Mouse (Mus musculus): ENCODE results near the gene Klk14. TPM values are rescaled to one million over a fixed set of nuclear protein-coding genes. Genes with fewer than 3 reads are reported as not detected.
"Not testable (repeated sequence)": the region's sequence is repeated elsewhere in the genome, so short reads cannot be mapped to it uniquely, and the experiment has no call there.

Gene Klk14
- polyA plus RNA-seq, 1 experiment from 2014 or later, result not detected

DNA sequence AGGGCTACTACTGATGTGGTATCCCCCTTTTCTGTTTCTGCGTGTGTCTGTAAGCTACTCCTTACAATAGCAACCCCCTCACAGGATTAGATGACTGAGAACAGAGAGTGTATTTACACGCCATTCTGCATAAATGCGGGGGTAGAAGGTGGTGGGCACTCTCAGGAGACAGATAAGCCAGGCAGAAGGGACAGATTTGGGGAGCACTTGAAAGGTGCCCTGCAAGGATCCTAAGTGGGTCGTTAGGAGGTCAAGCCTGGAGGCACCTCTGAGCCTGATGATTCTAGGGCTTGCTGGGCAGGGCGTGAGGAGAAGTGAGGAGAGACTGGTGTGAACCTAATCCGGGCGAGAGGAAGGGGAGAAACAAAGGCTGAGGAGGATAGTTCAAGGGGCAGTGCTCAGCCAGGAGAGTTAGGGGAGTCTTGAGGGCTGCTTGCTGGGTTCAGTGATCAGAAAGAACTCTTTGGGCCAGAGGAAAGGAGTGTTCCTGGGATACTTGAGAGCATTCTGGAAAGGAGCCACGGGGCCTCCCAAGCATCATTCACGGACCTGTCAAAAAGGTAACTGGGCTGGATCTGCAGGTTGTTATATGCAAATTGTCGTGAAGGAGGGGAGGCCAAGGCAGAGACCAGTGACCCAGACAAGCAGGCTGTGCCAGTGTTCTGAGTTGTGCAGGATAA is 17.5 kb upstream of the Klk14 start:
- Histone ChIP-seq H3K27me3 (no peaks in the 10 kb centered on the region), H3K4me1 (replicated peaks) (peaks cover 8% of the 10 kb centered on the region), H3K4me2 (peak overlapping the region; percentile 79), H3K9ac (peak overlapping the region; percentile 58), H3K9me3 (no peaks in the 10 kb centered on the region), H3K27ac (replicated peaks) (peak overlapping the region; percentile 66), H3K36me3 (peaks cover 30% of the 10 kb centered on the region), H3K4me3 (peak overlapping the region; percentile 55)
- WGBS, result 18% methylated on average over 10 of the region's 10 CpGs
- peak; percentile 20 for ATAC-seq (ENCODE audit: low FRiP score, low read depth)

DNA sequence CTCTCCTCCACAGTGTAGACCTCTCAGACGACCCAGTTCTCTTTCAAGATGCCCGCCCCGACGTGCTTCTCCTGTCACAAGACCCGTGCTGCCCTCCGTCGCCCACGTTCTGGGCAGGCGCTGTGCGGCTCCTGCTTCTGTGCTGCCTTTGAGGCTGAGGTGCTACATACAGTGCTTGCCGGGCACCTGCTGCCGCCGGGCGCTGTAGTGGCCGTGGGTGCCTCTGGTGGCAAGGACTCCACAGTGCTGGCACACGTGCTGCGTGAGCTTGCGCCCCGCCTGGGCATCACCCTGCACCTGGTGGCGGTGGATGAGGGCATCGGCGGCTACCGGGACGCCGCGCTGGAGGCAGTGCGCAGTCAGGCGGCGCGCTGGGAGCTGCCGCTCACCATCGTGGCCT is 15.1 kb upstream of the Klk14 start:
- no peak overlapping the region for H3K4me2 ChIP-seq
- H3K9me3 ChIP-seq, result no peaks in the 10 kb centered on the region
- H3K9ac ChIP-seq, result no peak overlapping the region
- no peak overlapping the region for H3K27ac ChIP-seq (replicated peaks)
- WGBS, result 92% methylated on average over 32 of the region's 32 CpGs
- ATAC-seq (ENCODE audit: low FRiP score, low read depth), result no peak
- H3K36me3 ChIP-seq, result peaks cover 34% of the 10 kb centered on the region
- no peaks in the 10 kb centered on the region for H3K27me3 ChIP-seq
- no peak overlapping the region for H3K4me3 ChIP-seq
- H3K4me1 ChIP-seq (replicated peaks), result peaks cover 8% of the 10 kb centered on the region

DNA sequence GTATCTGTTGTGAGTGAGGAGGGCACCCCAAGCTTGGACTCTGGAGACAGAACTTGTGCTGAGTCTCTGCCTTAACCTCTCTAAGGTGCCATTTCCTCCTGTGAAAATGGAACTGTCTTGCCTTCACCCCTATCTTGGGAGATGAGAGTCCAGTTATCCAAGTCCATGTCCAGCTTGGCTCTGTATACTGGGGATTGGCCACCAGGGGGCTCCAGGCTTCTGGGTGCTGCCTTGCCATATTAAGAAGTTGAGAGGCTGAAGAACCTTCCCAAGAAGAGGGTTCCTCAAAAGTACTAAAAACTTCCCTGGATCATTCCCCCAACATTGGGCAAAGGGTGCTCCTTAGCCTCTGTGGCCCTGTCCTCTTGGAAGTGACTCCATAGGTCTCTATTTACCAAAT is 11.7 kb upstream of the Klk14 start:
- ATAC-seq (ENCODE audit: low FRiP score, low read depth), result no peak
- Histone ChIP-seq H3K9ac (no peak overlapping the region), H3K4me3 (no peak overlapping the region)

DNA sequence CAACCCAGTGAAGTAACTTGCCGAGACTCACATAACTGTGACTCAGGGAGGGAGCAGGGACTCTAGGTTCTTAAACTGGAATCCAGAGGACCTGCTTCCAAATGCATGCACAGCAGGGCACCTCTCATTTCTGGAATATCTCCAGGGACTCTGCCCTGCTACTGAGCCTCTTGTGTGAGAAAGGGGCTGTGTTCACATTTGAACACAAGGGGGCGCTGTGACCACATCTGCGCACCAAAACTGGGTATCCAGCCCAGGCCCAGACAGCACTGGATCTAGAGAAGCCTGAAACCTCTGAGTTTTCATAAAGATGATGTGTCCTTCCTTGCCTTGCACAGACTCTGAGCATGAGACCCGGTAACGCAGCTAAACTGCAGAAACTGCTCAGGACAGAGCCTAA is 9.3 kb upstream of the Klk14 start:
- H3K4me2 ChIP-seq, result no peak overlapping the region
- peaks cover 21% of the 10 kb centered on the region for H3K36me3 ChIP-seq
- 19% methylated on average over 5 of the region's 5 CpGs for WGBS
- H3K4me1 ChIP-seq (replicated peaks), result no peaks in the 10 kb centered on the region
- H3K4me3 ChIP-seq, result no peak overlapping the region
- H3K27me3 ChIP-seq, result no peaks in the 10 kb centered on the region
- H3K27ac ChIP-seq (replicated peaks), result no peak overlapping the region
- no peak overlapping the region for H3K9ac ChIP-seq
- no peaks in the 10 kb centered on the region for H3K9me3 ChIP-seq
- ATAC-seq (ENCODE audit: low FRiP score, low read depth), result peak; percentile 71

More for the DNA sequence above, 11.7 kb upstream of the Klk14 start:
- no peaks in the 10 kb centered on the region for H3K4me1 ChIP-seq (replicated peaks)
- H3K27ac ChIP-seq (replicated peaks), result no peak overlapping the region
- H3K36me3 ChIP-seq, result peaks cover 34% of the 10 kb centered on the region
- no peaks in the 10 kb centered on the region for H3K9me3 ChIP-seq
- no peaks in the 10 kb centered on the region for H3K27me3 ChIP-seq
- H3K4me2 ChIP-seq, result no peak overlapping the region

DNA sequence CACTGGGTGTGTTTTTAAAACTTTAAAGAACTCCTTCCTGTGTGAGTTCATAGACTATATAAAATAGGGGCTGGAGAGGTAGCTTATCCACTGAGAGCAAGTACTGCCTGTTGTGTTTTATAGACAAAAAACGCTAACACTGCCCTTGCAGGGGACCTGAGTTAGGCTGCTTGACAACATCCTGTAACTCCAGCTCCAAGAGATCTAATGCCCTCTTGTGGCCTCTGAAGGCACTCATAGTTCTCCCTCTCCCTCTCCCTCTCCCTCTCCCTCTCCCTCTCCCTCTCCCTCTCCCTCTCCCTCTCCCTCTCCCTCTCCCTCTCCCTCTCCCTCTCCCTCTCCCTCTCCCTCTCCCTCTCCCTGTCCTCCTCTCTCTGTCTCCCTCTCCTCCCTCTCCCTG is 7.7 kb upstream of the Klk14 start:
- H3K27me3 ChIP-seq; H3K9me3 ChIP-seq; H3K27ac ChIP-seq (replicated peaks); H3K4me3 ChIP-seq; H3K36me3 ChIP-seq; H3K4me2 ChIP-seq; H3K9ac ChIP-seq; ATAC-seq (ENCODE audit: low FRiP score, low read depth); H3K4me1 ChIP-seq (replicated peaks): not testable (repeated sequence)
- 17% methylated on average over 1 of the region's 1 CpGs for WGBS

DNA sequence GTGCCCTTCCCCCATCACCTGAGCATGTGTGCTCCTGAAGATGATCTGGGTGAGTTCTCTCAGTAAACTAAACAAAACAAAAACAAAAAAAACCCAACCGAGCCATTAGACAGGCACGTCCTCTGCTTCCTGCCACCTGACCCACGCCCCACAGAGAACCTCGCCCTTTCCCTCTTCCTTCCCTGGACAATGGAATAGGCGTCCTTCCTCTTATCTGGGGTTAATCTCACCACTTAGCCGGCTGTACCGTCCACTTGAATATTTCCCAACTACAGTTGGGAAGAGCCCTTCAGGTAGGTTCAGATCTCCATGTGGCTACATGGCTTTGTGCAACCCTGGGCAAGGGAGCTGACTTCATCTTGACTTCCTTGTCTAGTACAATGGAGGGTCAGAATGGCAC is 5.1 kb upstream of the Klk14 start:
- Histone ChIP-seq H3K27ac (replicated peaks) (no peak overlapping the region), H3K4me2 (no peak overlapping the region), H3K27me3 (no peaks in the 10 kb centered on the region), H3K9ac (no peak overlapping the region), H3K36me3 (no peaks in the 10 kb centered on the region), H3K4me1 (replicated peaks) (no peaks in the 10 kb centered on the region), H3K4me3 (no peak overlapping the region), H3K9me3 (no peaks in the 10 kb centered on the region)
- WGBS, result 83% methylated on average over 7 of the region's 7 CpGs
- ATAC-seq (ENCODE audit: low FRiP score, low read depth), result no peak

DNA sequence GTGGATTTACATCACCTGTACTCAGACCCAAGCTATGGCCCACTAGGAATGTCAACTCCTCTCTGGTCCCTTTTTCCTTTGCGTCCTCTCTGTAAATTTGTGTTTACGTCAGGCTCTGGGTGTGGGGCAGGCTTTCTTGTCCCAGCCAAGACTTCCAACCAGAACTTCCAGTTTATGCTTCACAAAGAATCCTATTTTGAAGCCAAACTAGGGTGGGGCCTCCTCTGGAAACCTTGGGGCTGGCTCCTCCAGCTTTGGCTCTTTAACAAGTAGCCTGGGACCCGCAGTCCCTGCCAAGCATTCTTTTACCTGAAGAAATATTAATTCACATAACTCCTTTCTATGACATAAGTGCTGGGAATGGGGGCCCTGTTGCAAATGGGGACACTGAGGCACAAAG is 19.8 kb downstream of the Klk14 start:
- 91% methylated on average over 3 of the region's 3 CpGs for WGBS
- H3K9me3 ChIP-seq, result no peaks in the 10 kb centered on the region
- no peaks in the 10 kb centered on the region for H3K4me1 ChIP-seq (replicated peaks)
- H3K36me3 ChIP-seq, result no peaks in the 10 kb centered on the region
- no peaks in the 10 kb centered on the region for H3K27me3 ChIP-seq
- no peak overlapping the region for H3K4me3 ChIP-seq
- no peak overlapping the region for H3K9ac ChIP-seq
- H3K4me2 ChIP-seq, result no peak overlapping the region
- ATAC-seq (ENCODE audit: low FRiP score, low read depth), result no peak
- no peak overlapping the region for H3K27ac ChIP-seq (replicated peaks)

DNA sequence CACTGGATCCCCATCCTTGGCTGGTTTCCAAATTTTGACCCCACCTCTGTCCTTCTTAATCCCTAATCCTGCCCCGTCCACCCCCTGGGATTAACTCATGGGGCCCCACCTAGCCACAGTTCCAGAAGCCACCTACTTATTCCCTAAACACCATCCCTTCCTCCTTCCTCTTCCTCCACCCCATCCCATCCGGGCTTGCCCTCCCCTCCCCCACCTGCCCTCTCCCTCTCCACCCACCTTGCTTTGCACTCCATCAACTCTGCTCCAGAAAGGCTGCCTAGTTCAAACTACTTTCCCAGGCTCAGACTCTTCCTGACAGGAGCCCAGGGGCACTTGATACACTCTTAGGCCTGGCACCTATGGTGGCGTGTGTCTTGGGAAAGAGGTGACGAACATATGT is 22.0 kb downstream of the Klk14 start, which contains the start of gene Klk13:
Gene Klk13, plus strand, starts transcription at position 301 of the 400 bp plus-strand sequence.
- no peak within 1 kb of the TSS for H3K4me2 ChIP-seq
- 64% methylated on average over 4 of the region's 4 CpGs for WGBS
- no peaks in the 10 kb centered on the region for H3K4me1 ChIP-seq (replicated peaks)
- no peaks in the 10 kb centered on the region for H3K27me3 ChIP-seq
- H3K9me3 ChIP-seq, result no peaks in the 10 kb centered on the region
- no peaks in the 10 kb centered on the region for H3K36me3 ChIP-seq
- no peak within 1 kb of the TSS for H3K27ac ChIP-seq (replicated peaks)
- no peak within 1 kb of the TSS for H3K9ac ChIP-seq
- ATAC-seq (ENCODE audit: low FRiP score, low read depth), result no peak
- no peak within 1 kb of the TSS for H3K4me3 ChIP-seq

DNA sequence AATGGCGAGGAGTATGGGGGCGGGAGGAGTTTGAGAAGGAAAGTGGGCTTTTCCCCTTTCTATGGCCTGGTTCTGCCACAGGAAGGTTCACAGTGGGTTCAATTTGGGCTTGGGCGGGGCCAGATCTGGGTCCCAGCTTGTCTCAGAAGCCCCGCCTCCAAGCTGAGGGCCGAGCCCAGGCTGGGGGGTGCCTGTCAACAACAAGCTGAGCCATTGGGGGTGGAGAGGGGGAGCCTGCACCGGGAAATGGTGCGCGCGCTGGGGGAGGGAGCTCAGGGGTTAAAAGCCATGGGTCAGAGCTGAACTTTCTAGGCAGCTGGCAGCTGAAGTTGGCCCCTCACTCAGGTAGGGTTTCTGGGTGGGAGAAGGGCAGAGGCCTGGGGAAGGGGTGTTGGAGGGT is 22.7 kb downstream of the Klk14 start:
- no peak for ATAC-seq (ENCODE audit: low FRiP score, low read depth)
- H3K27me3 ChIP-seq, result no peaks in the 10 kb centered on the region
- whole genome bisulfite sequencing, result 13% methylated on average over 9 of the region's 9 CpGs
- no peak overlapping the region for H3K27ac ChIP-seq (replicated peaks)
- H3K36me3 ChIP-seq, result no peaks in the 10 kb centered on the region
- no peaks in the 10 kb centered on the region for H3K9me3 ChIP-seq
- no peaks in the 10 kb centered on the region for H3K4me1 ChIP-seq (replicated peaks)
- no peak overlapping the region for H3K9ac ChIP-seq
- H3K4me3 ChIP-seq, result no peak overlapping the region
- no peak overlapping the region for H3K4me2 ChIP-seq

DNA sequence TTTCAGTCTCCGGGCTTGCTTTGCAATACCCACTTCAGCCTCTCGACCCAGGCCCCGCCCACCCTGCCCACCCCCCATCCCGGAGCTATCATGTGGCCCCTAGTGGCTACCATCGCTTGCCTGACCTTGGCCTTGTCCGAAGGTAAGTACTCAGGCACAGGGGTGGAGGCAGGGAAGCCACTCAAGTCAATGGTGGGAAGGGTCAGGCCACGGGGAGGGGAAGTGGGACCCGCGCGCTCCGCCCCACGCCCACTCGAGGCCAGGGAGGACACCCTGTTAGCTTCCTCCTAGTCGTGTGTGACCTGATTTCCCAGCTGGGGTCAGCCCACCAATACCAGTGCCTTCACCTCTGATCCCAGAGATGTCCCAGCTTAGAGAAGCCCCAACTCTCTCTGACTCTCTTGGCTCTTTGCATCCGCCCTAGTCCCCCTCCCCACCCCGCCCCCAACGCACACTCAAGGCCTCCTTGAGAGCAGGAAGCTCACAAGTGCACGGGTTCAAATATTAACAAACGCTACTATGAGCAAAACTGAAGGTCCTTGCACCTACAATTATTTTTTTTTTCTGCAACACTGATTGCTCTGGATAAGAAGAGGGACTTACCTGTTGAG is 23.6 kb downstream of the Klk14 start:
- no peaks in the 10 kb centered on the region for H3K36me3 ChIP-seq
- no peaks in the 10 kb centered on the region for H3K27me3 ChIP-seq
- ATAC-seq (ENCODE audit: low FRiP score, low read depth), result no peak
- no peak overlapping the region for H3K4me3 ChIP-seq
- no peaks in the 10 kb centered on the region for H3K9me3 ChIP-seq
- no peak overlapping the region for H3K9ac ChIP-seq
- H3K4me1 ChIP-seq (replicated peaks), result no peaks in the 10 kb centered on the region
- H3K4me2 ChIP-seq, result no peak overlapping the region
- no peak overlapping the region for H3K27ac ChIP-seq (replicated peaks)
- WGBS, result 8% methylated on average over 19 of the region's 19 CpGs

All from hindbrain, embryonic 15.5 days (tissue).